Mouse (Mus musculus) embryonic fibroblast, embryonic 13.5 days (primary cell): ENCODE data around the gene Msi2.

Experiments used
- CTCF ChIP-seq: IDR thresholded peaks from 2 replicates; pipeline ENCODE4 v1.5.1; 2011; ENCODE audit warnings: mild to moderate bottlenecking, control low read depth, low read length, moderate library complexity, borderline replicate concordance; ENCODE audit not compliant: insufficient read depth
- POLR2A ChIP-seq: IDR thresholded peaks from 2 replicates; pipeline ENCODE4 v1.6.1; 2011; ENCODE audit warnings: low read depth, mild to moderate bottlenecking, control low read depth, low read length, moderate library complexity

DNA sequence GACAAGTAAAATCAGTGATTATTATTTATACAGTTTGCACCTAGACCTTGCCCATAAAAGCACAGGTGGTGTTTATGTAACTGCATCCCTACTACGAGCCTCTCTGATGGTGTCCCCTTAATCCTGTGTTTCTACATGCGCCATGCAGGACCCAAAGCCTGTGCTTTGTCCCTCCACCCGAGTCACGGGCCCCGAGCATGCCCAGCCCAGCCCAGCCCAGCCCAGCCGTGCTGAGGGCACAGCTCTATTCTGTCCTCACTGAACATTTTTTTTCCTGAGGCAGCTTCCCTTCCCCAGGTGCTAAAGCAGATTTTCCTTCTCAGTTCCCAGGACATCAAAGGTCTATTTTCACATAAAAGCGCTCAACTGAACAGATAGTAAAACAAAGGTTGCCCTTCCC lies 41.0 kb downstream of the Msi2 start:
- TF ChIP-seq CTCF (no peak), POLR2A (no peak)
